18 mouse cellular contexts compared by ENCODE assay signal in the genomic region with DNA sequence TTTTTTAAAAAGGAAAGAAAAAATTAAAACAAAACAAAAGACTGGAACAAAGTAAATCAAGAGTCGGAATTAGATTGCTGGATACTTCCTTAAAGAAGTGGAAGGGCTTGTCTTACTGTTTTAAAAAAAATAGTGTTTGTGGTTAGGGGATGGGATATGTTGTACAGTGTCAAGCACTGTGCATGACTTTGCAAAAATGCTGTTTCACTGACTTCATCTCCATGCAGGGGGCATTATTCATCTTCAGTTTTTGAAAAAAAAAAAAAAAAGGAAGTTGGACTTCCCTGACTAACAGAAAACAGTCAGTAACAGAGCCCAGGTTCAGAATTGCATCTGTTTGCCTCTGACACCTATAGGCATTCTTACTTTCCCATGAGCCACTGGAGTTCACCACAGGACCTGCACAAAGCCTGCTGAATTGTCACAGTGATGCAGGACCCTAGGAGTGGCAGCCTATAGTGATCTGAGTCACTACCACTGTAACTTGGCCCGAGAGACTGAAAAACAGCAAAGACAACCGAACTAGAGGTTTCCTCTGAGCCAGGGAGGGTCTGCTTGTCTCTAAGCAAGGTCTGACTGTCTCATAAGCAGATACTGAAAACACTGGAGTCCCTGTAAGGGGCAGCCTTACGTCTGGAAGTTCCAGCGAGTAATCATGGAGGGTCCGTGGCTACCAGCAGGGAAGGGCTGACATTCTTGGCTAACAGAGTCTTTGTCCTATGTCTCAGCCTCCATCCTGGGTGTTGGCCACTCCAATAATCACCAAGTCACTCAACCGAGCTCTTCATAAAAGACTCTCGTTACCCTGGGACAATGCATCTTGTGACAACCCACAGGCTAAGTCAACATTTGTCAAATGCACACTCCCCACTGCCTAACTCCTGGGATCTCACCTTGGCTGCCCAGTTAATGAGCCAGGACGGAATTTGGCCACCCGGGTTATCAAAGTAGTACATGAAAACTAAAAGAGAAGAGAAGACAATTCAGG. TPM values are rescaled to one million over a fixed set of nuclear protein-coding genes. Genes with fewer than 3 reads are reported as not detected.
DNase-seq lines count a peak whose midpoint lies in the region; ATAC-seq lines count a peak whose summit lies in the region.
"Had no signal": no experiment of that assay in that cellular context is flagged by ENCODE, and none has a peak within 500 bp of the region (broad histone marks: within the 10 kb centered on the region; RNA-seq: fewer than 3 reads in every experiment).

No protein-coding gene starts in this region.

- H3K27ac ChIP-seq in hindbrain, embryonic 10.5 days, result peak overlapping the region; percentile 40
- H3K27ac ChIP-seq in hindbrain, embryonic 11.5 days (ENCODE audit: low read depth, low read length), result no peak overlapping the region
- no peak overlapping the region for H3K27ac ChIP-seq in hindbrain, embryonic 14.5 days
- H3K27ac ChIP-seq: forebrain, embryonic 12.5 days; heart, embryonic 15.5 days; hindbrain, embryonic 13.5 days; stomach, embryonic 15.5 days had no signal

- peak; percentile 11 for DNase-seq in hindbrain, embryonic 10.5 days (ENCODE audit: low spot score)
- no peak for DNase-seq in hindbrain, embryonic 11.5 days (ENCODE audit: low spot score)
- peak; percentile 95 for DNase-seq in 416B (ENCODE audit: low read depth)
- DNase-seq in NIH3T3 (ENCODE audit: low read depth), result peak; percentile 63
- DNase-seq in thymus, postnatal 0 days (ENCODE audit: low spot score), result no peak
- DNase-seq in hindbrain, embryonic 14.5 days (ENCODE audit: low spot score), result no peak
- DNase-seq in urinary bladder, postnatal 14 days (ENCODE audit: low spot score), result no peak
- DNase-seq: B cell, adult 2 months; cerebellum, adult 11-12 months; left cerebral cortex, postnatal 4 days; thymus, postnatal 14 days had no signal

- no peak overlapping the region for H3K9ac ChIP-seq in hindbrain, embryonic 11.5 days (ENCODE audit: low read depth, low read length)
- H3K9ac ChIP-seq in hindbrain, embryonic 14.5 days, result no peak overlapping the region
- H3K9ac ChIP-seq: forebrain, embryonic 12.5 days; heart, embryonic 15.5 days; hindbrain, embryonic 13.5 days; stomach, embryonic 15.5 days had no signal

- H3K4me2 ChIP-seq in hindbrain, embryonic 11.5 days (replicated peaks; ENCODE audit: low read depth, low read length), result no peak overlapping the region
- H3K4me2 ChIP-seq in hindbrain, embryonic 14.5 days (replicated peaks), result no peak overlapping the region
- H3K4me2 ChIP-seq: forebrain, embryonic 12.5 days; heart, embryonic 15.5 days; hindbrain, embryonic 13.5 days; stomach, embryonic 15.5 days had no signal

- WGBS in hindbrain, embryonic 10.5 days, result 41% methylated on average over 10 of the region's 10 CpGs
- 40% methylated on average over 10 of the region's 10 CpGs for WGBS in hindbrain, embryonic 11.5 days
- 24% methylated on average over 10 of the region's 10 CpGs for WGBS in hindbrain, embryonic 14.5 days

- peaks cover 10% of the 10 kb centered on the region for H3K4me1 ChIP-seq in hindbrain, embryonic 10.5 days (replicated peaks)
- H3K4me1 ChIP-seq in hindbrain, embryonic 11.5 days (replicated peaks; ENCODE audit: control insufficient read depth, insufficient read depth, low read length), result no peaks in the 10 kb centered on the region; the same call in 1 of the 2 replicates
- H3K4me1 ChIP-seq in hindbrain, embryonic 14.5 days (replicated peaks; ENCODE audit: control insufficient read depth, insufficient read depth, low read length), result no peaks in the 10 kb centered on the region
- H3K4me1 ChIP-seq: forebrain, embryonic 12.5 days; heart, embryonic 15.5 days; stomach, embryonic 15.5 days had no signal

- H3K9me3 ChIP-seq in hindbrain, embryonic 10.5 days, result no peaks in the 10 kb centered on the region
- no peaks in the 10 kb centered on the region for H3K9me3 ChIP-seq in hindbrain, embryonic 11.5 days (ENCODE audit: control insufficient read depth, low read length)
- no peaks in the 10 kb centered on the region for H3K9me3 ChIP-seq in hindbrain, embryonic 14.5 days (ENCODE audit: control insufficient read depth, low read length)
- H3K9me3 ChIP-seq: forebrain, embryonic 12.5 days; heart, embryonic 15.5 days; hindbrain, embryonic 13.5 days; stomach, embryonic 15.5 days had no signal

- peaks cover 35% of the 10 kb centered on the region for H3K27me3 ChIP-seq in hindbrain, embryonic 10.5 days (ENCODE audit: insufficient read depth, poor library complexity, severe bottlenecking)
- no peaks in the 10 kb centered on the region for H3K27me3 ChIP-seq in hindbrain, embryonic 11.5 days (ENCODE audit: control insufficient read depth, insufficient read depth, low read length)
- H3K27me3 ChIP-seq in hindbrain, embryonic 14.5 days (ENCODE audit: control insufficient read depth, insufficient read depth, low read length), result no peaks in the 10 kb centered on the region
- H3K27me3 ChIP-seq: forebrain, embryonic 12.5 days; heart, embryonic 15.5 days; stomach, embryonic 15.5 days had no signal

- no peaks in the 10 kb centered on the region for H3K36me3 ChIP-seq in hindbrain, embryonic 10.5 days
- no peaks in the 10 kb centered on the region for H3K36me3 ChIP-seq in hindbrain, embryonic 11.5 days (ENCODE audit: control insufficient read depth, insufficient read depth, low read length)
- no peaks in the 10 kb centered on the region for H3K36me3 ChIP-seq in hindbrain, embryonic 14.5 days (replicated peaks; ENCODE audit: control insufficient read depth, insufficient read depth)
- H3K36me3 ChIP-seq: forebrain, embryonic 12.5 days; heart, embryonic 15.5 days; hindbrain, embryonic 13.5 days; stomach, embryonic 15.5 days had no signal

- no peak overlapping the region for H3K4me3 ChIP-seq in hindbrain, embryonic 10.5 days
- no peak overlapping the region for H3K4me3 ChIP-seq in hindbrain, embryonic 11.5 days (ENCODE audit: low read depth, low read length)
- H3K4me3 ChIP-seq in hindbrain, embryonic 14.5 days (replicated peaks; ENCODE audit: low read length), result no peak overlapping the region
- H3K4me3 ChIP-seq: forebrain, embryonic 12.5 days; heart, embryonic 15.5 days; hindbrain, embryonic 13.5 days; stomach, embryonic 15.5 days had no signal

- no peak for ATAC-seq in hindbrain, embryonic 11.5 days (ENCODE audit: low FRiP score)
- peak; percentile 86 to 89 for ATAC-seq in hematopoietic stem cell, adult 5-6 weeks (replicated peaks in 1 of 2; ENCODE audit: insufficient read depth in 1 of 2, low FRiP score in 2 of 2, low TSS enrichment in 1 of 2, low read depth in 1 of 2, poor library complexity in 2 of 2, severe bottlenecking in 2 of 2)
- no peak for ATAC-seq in hindbrain, embryonic 14.5 days (ENCODE audit: low FRiP score)
- ATAC-seq: intestine, embryonic 16.5 days; midbrain, embryonic 16.5 days had no signal

RNA-seq across cellular contexts. Expression of gene Pctp, which starts 17.2 kb away (rescaled TPM):
- 15.0 and 19.6 TPM in 2 replicates for polyA plus RNA-seq in hindbrain, embryonic 10.5 days (2016; fragmentation: Nextera tagmentation; extraction: Ambion mirVana)
- 5.1 and 6.2 TPM in 2 replicates for polyA plus RNA-seq in hindbrain, embryonic 11.5 days (2014; fragmentation: Nextera tagmentation; extraction: Ambion mirVana)
- total RNA-seq in hematopoietic stem cell, adult 5-6 weeks (2017), result 20.0 and 30.1 TPM in 2 replicates
- polyA plus RNA-seq in thymus, postnatal 0 days (2015; fragmentation: Nextera tagmentation; extraction: Ambion mirVana), result 5.0 and 5.1 TPM in 2 replicates
- polyA plus RNA-seq in hindbrain, embryonic 14.5 days (2014; fragmentation: Nextera tagmentation; extraction: Ambion mirVana), result 0.73 and 1.6 TPM in 2 replicates

RNA-seq across cellular contexts. Expression of gene Tmem100, which starts 44.7 kb away (rescaled TPM):
- polyA plus RNA-seq in hindbrain, embryonic 10.5 days (2016; fragmentation: Nextera tagmentation; extraction: Ambion mirVana), result 4.5 and 7.5 TPM in 2 replicates
- polyA plus RNA-seq in hindbrain, embryonic 11.5 days (2014; fragmentation: Nextera tagmentation; extraction: Ambion mirVana), result 6.0 and 6.6 TPM in 2 replicates
- total RNA-seq in hematopoietic stem cell, adult 5-6 weeks (2017), result 0.25 TPM in 1 of 2 replicates, not detected in the other
- 3.8 and 4.8 TPM in 2 replicates for polyA plus RNA-seq in thymus, postnatal 0 days (2015; fragmentation: Nextera tagmentation; extraction: Ambion mirVana)
- polyA plus RNA-seq in hindbrain, embryonic 14.5 days (2014; fragmentation: Nextera tagmentation; extraction: Ambion mirVana), result 13.4 and 15.0 TPM in 2 replicates

Comparison
In these comparisons a context has a peak if more than half of its experiments do, and no peak if none do; other contexts are left out.
1. DNase-seq: peak in hindbrain, embryonic 10.5 days (single experiment), 416B (single experiment) and NIH3T3 (single experiment); none in hindbrain, embryonic 11.5 days (single experiment), thymus, postnatal 0 days (single experiment), hindbrain, embryonic 14.5 days (single experiment) and urinary bladder, postnatal 14 days (single experiment).
2. ATAC-seq: peak in hematopoietic stem cell, adult 5-6 weeks (2 of 2); none in hindbrain, embryonic 11.5 days (single experiment) and hindbrain, embryonic 14.5 days (single experiment).